Mouse (Mus musculus) neural tube, embryonic 14.5 days (tissue): Measurements from ENCODE around the gene Gm28047. TPM values are rescaled to one million over a fixed set of nuclear protein-coding genes. Genes with fewer than 3 reads are reported as not detected.

Experiments used
- ATAC-seq: fragments of 200-750 bp; cut with Nextera tagmentation; 2 replicates; pipeline ENCODE4 v1.8.0; 2017; ENCODE audit warnings: low read depth, mild to moderate bottlenecking, moderate TSS enrichment, moderate library complexity
- H3K27ac ChIP-seq: fragments of 300-500 bp; sonication (generic); 2 replicates; pipeline ENCODE4 v1.5.1; 2014; ENCODE audit warnings: low read depth, mild to moderate bottlenecking, control low read depth, low read length, moderate library complexity, mixed read lengths
- H3K27me3 ChIP-seq: fragments of 300-500 bp; sonication (generic); 2 replicates; pipeline ENCODE4 v1.6.1; 2014; ENCODE audit warnings: low read length; ENCODE audit not compliant: control insufficient read depth, insufficient read depth
- H3K36me3 ChIP-seq: fragments of 300-500 bp; sonication (generic); 2 replicates; pipeline ENCODE4 v1.6.1; 2014; ENCODE audit warnings: low read length, mixed read lengths; ENCODE audit not compliant: control insufficient read depth, insufficient read depth
- H3K4me1 ChIP-seq: fragments of 300-500 bp; sonication (generic); 2 replicates; pipeline ENCODE4 v1.6.1; 2014; ENCODE audit warnings: low read length; ENCODE audit not compliant: control insufficient read depth, insufficient read depth
- H3K4me2 ChIP-seq: fragments of 300-500 bp; sonication (generic); 2 replicates; pipeline ENCODE4 v1.6.1; 2014; ENCODE audit warnings: mild to moderate bottlenecking, low read depth, low read length, control low read depth
- H3K4me3 ChIP-seq: fragments of 300-500 bp; sonication (generic); 2 replicates; pipeline ENCODE4 v1.5.1; 2014; ENCODE audit warnings: low read depth, low read length, control low read depth, mixed read lengths
- H3K9ac ChIP-seq: fragments of 300-500 bp; sonication (generic); replicated peaks from 2 replicates; pipeline ENCODE4 v1.6.1; 2014; ENCODE audit warnings: low read depth, mild to moderate bottlenecking, control low read depth, low read length, mixed read lengths
- H3K9me3 ChIP-seq: fragments of 300-500 bp; sonication (generic); 2 replicates; pipeline ENCODE4 v1.6.1; 2016; ENCODE audit warnings: low read length; ENCODE audit not compliant: control insufficient read depth
- WGBS: fragments of 180-500 bp; shearing (Covaris S2); extraction: QIAGEN DNeasy Blood & Tissue Kit; methylation state at CpG from one replicate; pipeline ENCODE4 v1.1.7; 2014; 5-methylcytosine and 5-hydroxymethylcytosine counted together
- polyA plus RNA-seq: library from polyadenylated mRNA; unstranded; fragments of >200 nt; fragmentation: Nextera tagmentation; extraction: Ambion mirVana; gene quantifications from 2 replicates; pipeline ENCODE4 v1.2.1, GENCODE M21; 2014

The Gm28047 gene
- polyA plus RNA-seq, 1 experiment from 2014 or later: not detected

DNA sequence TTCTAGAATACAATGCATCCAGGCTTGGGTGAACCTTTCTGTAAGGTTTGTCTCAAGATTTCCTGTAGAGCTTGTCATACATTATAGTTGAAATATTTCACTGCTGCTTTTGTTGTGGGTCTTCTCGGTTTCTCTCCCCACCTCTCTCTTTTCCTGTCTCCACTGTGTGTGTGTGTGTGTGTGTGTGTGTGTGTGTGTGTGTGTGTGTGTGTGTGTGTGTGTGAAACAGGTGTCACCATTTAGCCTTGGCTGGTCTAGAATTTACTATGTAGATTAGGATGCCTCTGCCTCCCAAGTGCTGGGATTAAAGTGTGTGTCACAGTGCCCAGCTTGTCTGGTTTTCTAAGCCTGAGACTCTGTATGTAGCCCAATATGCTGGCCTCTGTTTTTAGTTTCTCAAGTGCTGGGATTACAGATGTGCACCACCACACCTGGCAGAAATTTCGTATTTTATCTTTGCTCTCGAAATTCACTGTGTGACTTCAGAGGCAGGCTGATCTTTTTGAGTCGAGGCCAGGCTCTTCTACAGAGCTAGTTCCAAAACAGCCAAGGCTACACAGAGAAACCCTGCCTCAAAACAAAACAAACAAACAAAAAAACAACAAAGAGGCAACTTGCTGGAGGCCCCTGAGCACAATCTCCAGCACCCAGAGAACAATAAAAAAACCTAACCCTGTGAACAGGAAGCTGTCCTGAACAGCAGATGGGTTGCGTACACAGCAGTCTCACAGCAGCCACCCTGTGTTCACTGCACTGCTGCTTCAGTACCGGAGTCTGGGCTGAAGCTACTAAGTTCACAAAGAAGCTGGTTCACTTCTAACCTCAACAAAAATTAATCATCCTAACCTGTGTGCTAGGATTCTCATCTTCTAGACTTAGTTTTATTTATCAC, 98.5 kb downstream of the Gm28047 start:
- Histone ChIP-seq H3K4me3 (no peak overlapping the region), H3K27me3 (no peaks in the 10 kb centered on the region), H3K9ac (no peak overlapping the region), H3K27ac (no peak overlapping the region), H3K4me2 (no peak overlapping the region), H3K36me3 (peaks cover 12% of the 10 kb centered on the region), H3K9me3 (no peaks in the 10 kb centered on the region), H3K4me1 (no peaks in the 10 kb centered on the region; the same call in 1 of the 2 replicates)
- WGBS: 87% methylated on average over 6 of the region's 6 CpGs
- no peak for ATAC-seq

DNA sequence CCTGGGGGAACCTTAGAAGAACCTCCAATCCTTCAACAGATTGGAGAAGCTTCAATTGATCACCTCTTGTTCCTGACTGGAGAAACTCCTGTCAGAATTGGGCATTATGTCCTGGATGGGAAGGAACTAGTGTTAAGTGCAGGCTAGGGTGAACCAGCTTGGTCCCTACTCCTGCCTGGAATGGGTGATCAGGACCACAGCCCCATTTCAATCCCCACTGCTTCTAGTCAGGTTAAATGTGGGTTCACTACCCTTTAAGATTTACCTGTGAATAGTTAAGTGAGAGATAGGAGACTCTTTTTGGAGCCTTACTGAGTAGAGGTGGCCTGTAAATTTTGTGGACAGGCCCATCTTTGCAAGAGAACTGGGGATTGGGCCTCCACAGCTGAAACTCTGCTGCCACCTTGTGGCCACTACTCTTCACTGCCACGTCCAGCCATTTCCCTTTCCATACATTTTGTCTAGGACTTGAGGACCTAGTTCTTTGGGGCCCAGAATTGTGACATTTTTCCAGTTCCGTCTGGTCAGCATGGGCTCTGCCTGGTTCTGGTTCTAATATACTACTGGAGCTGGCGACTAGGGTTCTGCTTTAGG, 99.9 kb downstream of the Gm28047 start, which contains the start of gene Npff:
Gene Npff (minus strand): TSS at position 51 of the 594 bp plus-strand sequence.
- H3K27me3 ChIP-seq: no peaks in the 10 kb centered on the region
- H3K9me3 ChIP-seq: no peaks in the 10 kb centered on the region
- WGBS: 7% methylated on average over 3 of the region's 3 CpGs
- H3K4me1 ChIP-seq: peaks cover under 1% of the 10 kb centered on the region
- 0 out of 2 replicates have a peak within 1 kb of the TSS, but pooled peaks have one; percentile 6 for H3K4me2 ChIP-seq
- H3K27ac ChIP-seq: no peak within 1 kb of the TSS; the same call in 1 of the 2 replicates
- peaks cover 11% of the 10 kb centered on the region for H3K36me3 ChIP-seq
- ATAC-seq: peak; percentile 59
- no peak within 1 kb of the TSS for H3K4me3 ChIP-seq
- H3K9ac ChIP-seq: peak within 1 kb of the TSS; percentile 22; the same call in 1 of the 2 replicates

DNA sequence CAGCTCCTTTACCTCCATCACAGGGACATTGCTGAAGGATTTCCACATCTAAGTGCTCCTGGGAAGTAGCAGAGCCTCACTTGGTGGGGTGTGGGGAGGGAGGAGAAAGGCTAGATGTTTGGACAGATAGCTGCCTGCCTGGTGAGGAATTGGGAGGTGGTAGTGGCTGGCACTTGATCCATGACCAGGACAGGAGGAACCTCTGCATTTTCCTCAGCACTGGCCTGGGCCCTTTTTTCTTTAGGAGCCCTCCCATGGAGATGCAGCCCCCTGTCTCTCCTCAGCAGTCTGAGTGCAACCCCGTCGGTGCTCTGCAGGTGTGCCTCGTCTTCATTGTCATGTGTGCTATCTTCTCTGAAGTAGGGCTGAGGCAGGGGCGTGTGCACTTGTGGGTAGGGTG, 103.4 kb downstream of the Gm28047 start:
- H3K4me3 ChIP-seq: no peak overlapping the region
- no peaks in the 10 kb centered on the region for H3K9me3 ChIP-seq
- H3K27me3 ChIP-seq: no peaks in the 10 kb centered on the region
- WGBS: 84% methylated on average over 4 of the region's 4 CpGs
- no peak overlapping the region for H3K27ac ChIP-seq
- 0 out of 2 replicates have a peak, but pooled peaks cover 6% of the 10 kb centered on the region for H3K36me3 ChIP-seq
- no peak overlapping the region for H3K4me2 ChIP-seq
- ATAC-seq: no peak
- no peak overlapping the region for H3K9ac ChIP-seq
- H3K4me1 ChIP-seq: peaks cover 11% of the 10 kb centered on the region

DNA sequence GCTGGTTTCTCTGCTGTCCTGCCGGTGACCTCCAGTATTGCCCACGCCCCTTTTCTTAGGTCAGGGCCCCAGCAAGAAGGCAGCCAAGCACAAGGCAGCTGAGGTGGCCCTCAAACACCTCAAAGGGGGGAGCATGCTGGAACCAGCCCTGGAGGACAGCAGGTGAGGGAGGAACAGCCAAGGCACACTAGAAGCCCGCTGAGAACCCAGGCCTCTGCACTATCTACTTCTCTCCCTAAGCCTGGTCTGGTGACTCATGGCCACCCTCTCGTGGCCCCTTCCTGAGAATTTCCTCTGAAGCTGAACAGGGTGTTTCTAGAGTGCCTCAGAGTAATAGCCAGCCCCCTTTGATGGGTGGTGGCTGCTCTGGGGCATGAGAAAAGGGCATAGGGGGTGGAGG, 104.5 kb downstream of the Gm28047 start:
- peaks cover 18% of the 10 kb centered on the region for H3K4me1 ChIP-seq
- H3K36me3 ChIP-seq: 0 out of 2 replicates have a peak, but pooled peaks cover 6% of the 10 kb centered on the region
- H3K27me3 ChIP-seq: no peaks in the 10 kb centered on the region
- 85% methylated on average over 4 of the region's 4 CpGs for WGBS
- no peak overlapping the region for H3K9ac ChIP-seq
- no peak for ATAC-seq
- no peak overlapping the region for H3K4me2 ChIP-seq
- no peaks in the 10 kb centered on the region for H3K9me3 ChIP-seq
- no peak overlapping the region for H3K27ac ChIP-seq
- H3K4me3 ChIP-seq: no peak overlapping the region

DNA sequence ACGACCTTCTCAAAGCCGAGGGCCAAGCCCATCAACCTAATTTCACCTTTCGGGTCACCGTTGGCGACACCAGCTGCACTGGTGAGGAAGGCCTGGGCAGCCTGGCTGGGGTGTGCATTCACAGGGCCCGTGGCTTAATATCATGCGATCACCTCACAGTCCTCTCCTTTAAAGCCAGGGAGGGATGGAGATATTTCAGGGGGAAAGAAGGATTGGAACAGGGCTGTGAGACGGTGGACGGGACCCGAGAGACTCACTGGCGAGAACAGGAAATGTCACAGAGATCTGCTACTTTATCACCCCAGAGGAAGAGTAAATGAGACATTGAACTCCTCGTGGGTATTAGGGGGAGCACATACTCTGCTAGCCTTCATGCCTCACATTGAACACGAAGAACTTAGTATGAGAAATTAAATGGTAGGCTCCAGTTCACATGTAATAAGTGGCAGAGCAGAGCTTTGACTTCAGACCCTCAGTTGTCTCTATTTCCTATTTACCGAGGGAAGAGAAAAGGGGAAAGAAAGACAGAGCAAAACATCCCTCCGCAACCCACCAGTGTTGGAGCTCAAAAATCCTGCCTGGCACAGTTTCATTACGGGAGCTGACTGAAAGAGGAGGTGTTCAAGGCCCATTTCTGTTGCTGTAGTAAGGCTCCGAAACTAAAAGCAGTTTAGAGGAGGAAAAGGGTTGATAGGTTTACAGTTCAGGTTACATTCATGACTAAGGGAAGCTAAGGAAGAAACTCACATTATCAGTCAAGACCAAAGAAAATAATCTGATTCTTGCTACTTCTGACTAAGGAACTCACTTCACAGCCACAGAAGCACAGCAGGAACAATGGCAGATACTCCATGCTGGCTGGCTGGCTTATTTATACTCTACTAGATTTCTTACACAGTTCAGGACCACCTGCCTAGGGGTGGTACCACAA, 105.4 kb downstream of the Gm28047 start:
- peak overlapping the region; percentile 81 for H3K9ac ChIP-seq
- H3K4me3 ChIP-seq: peak overlapping the region; percentile 53
- H3K4me1 ChIP-seq: peaks cover 20% of the 10 kb centered on the region
- WGBS: 70% methylated on average over 15 of the region's 17 CpGs
- H3K27me3 ChIP-seq: no peaks in the 10 kb centered on the region
- H3K36me3 ChIP-seq: 0 out of 2 replicates have a peak, but pooled peaks cover 6% of the 10 kb centered on the region
- H3K9me3 ChIP-seq: no peaks in the 10 kb centered on the region
- no peak for ATAC-seq
- peak overlapping the region; percentile 57 for H3K4me2 ChIP-seq
- peak overlapping the region; percentile 98 for H3K27ac ChIP-seq

DNA sequence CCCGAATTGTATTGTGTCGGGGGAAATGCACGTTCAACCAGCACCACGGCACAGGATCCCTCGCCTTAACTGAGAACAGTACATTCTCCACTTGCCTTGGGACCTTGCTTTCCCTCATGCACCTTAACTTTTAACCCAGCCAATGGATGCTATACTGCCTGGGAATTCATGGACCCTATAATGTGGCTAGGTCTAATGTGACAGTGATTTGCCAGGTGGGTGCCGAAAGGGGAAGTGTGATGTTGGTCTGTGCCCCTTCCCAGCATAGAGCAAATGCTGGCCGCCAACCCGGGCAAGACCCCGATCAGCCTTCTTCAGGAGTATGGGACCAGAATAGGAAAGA, 106.0 kb downstream of the Gm28047 start:
- Histone ChIP-seq H3K27me3 (no peaks in the 10 kb centered on the region), H3K4me1 (peaks cover 20% of the 10 kb centered on the region), H3K27ac (peak overlapping the region; percentile 98), H3K4me3 (peak overlapping the region; percentile 53), H3K36me3 (0 out of 2 replicates have a peak, but pooled peaks cover 4% of the 10 kb centered on the region), H3K9me3 (no peaks in the 10 kb centered on the region), H3K9ac (peak overlapping the region; percentile 81), H3K4me2 (peak overlapping the region; percentile 57)
- 24% methylated on average over 9 of the region's 9 CpGs for WGBS
- no peak for ATAC-seq

DNA sequence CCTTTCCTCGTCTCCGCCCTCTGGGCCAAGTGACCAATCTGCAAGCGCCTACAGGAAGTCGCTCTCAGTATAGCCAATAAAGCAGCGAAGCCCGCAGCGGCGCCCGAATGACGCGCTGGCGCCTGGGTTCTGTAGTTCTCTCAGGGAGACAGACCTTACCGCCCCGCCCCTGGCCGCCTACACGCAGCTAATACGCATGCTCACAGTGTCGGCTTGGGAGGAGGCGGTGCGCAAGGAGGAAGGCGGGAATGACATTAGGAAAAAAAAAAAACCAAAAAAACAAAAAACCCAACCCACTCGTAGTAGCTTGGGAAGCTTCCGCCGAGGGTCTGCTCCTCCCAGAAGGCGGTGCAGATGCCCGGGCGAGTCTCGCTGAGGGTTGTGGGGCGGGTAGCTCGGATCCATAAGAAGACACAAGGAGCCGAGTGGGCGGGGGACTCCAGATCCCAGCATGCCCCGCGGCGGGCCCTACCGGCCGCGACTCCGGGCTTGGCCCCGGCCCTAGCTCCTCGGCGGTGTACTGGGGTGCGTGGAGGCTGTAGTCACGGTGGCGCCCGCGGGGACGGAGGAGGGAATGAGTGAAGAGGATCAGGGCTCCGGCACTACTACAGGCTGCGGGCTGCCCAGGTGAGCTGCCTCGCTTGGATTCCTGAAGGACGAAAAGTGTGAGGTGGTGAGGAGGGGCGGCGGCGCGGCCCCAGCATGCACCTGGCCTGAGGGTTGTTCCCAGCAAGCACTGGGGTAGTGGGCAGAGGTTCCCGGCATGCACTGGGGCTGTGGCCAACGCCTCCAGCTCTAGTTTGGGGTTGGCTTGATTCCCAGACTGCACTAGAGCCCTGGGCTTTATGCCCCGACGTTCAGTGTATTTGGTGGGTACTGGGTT, 106.7 kb downstream of the Gm28047 start, which contains the start of gene Tarbp2:
Gene Tarbp2 (plus strand): TSS at position 217 of the 883 bp plus-strand sequence.
- under 1% methylated on average over 60 of the region's 60 CpGs for WGBS
- Histone ChIP-seq H3K4me2 (peak within 1 kb of the TSS; percentile 98), H3K4me3 (peak within 1 kb of the TSS; percentile 53), H3K9ac (peak within 1 kb of the TSS; percentile 81), H3K4me1 (peaks cover 20% of the 10 kb centered on the region), H3K27ac (peak within 1 kb of the TSS; percentile 98), H3K9me3 (no peaks in the 10 kb centered on the region), H3K36me3 (no peaks in the 10 kb centered on the region), H3K27me3 (no peaks in the 10 kb centered on the region)
- peak; percentile 90 for ATAC-seq

DNA sequence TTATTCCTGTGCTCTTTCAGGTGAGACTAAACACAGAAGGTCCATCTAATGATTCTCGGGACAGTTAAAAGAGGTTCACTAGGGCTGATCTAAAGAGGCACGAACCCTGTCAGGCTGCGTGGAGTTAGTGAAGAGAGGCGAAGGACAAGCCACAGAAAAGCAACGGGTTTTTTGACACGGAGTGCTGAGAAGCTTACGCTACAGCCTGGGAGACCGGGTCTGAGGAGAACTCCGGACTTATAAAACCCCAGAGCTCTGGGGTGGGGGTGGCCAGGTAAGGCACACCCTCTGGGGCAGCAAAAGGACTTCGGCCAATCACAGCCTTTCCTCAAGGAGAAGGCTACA, 107.3 kb downstream of the Gm28047 start:
- Histone ChIP-seq H3K4me3 (peak overlapping the region; percentile 53), H3K27ac (peak overlapping the region; percentile 98), H3K27me3 (no peaks in the 10 kb centered on the region), H3K36me3 (no peaks in the 10 kb centered on the region), H3K4me2 (peak overlapping the region; percentile 98), H3K4me1 (peaks cover 23% of the 10 kb centered on the region), H3K9me3 (no peaks in the 10 kb centered on the region), H3K9ac (peak overlapping the region; percentile 73)
- no peak for ATAC-seq
- WGBS: under 1% methylated on average over 10 of the region's 10 CpGs
